Mouse (Mus musculus): Measurements from ENCODE around the gene Gm11554. TPM values are rescaled to one million over a fixed set of nuclear protein-coding genes. Genes with fewer than 3 reads are reported as not detected.
"Not testable (repeated sequence)": the region's sequence is repeated elsewhere in the genome, so short reads cannot be mapped to it uniquely, and the experiment has no call there.

Gene Gm11554
- polyA plus RNA-seq, 1 experiment from 2014 or later = not detected

DNA sequence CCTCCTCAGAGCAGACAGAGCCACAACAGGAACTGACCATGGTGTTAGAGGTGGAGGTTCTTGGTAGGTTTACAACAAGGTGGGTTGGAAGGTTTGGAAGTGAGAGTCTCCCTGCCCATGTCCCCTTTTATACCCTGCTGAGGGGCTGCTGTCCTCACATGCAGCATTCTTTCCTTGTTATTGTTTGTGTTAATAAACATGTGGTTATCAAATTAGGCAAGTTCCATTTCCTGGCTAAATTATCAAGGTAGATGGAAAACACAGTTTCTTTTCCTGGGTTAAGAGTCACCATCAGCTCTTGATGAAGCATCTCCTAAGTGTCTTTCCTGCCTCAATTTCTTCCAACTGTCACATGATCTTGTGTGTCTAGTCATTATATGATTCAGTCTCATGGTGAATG lies 31.4 kb downstream of the Gm11554 start, which contains the start of gene Gm11595:
Gm11595 (minus strand) TSS at position 101 of the 400 bp plus-strand sequence.
- H3K9ac ChIP-seq; H3K27ac ChIP-seq; DNase-seq; H3K9me3 ChIP-seq (replicated peaks); H3K4me2 ChIP-seq; H3K4me3 ChIP-seq (replicated peaks); H3K27me3 ChIP-seq; ATAC-seq (ENCODE audit: low read depth); H3K36me3 ChIP-seq; H3K4me1 ChIP-seq (replicated peaks): not testable (repeated sequence)

DNA sequence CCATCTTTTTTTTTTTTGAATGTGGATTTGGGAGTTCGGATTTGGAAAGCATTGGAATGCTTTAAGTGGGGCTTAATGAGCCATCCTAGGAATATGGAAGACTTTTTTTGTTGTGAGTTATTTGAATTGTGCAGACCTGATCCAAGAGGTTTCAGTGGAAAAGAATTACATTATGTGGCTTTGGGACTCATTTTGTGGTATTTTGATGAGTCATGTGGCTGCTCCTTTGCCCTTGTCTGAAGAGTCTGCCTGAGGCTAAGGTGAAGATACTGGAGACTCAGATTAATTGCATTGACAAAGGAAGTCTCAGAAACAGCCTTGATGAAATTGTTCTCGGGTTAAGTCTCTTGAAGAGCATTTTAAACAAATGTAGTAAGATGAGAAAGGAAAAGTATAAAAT lies 35.8 kb downstream of the Gm11554 start:
- ATAC-seq (ENCODE audit: low read depth) (no peak), DNase-seq (no peak)
- H3K27me3 ChIP-seq = no peaks in the 10 kb centered on the region
- H3K4me3 ChIP-seq (replicated peaks) = no peak overlapping the region
- 38% methylated on average over 2 of the region's 2 CpGs for WGBS (ENCODE audit: insufficient replicate concordance)
- H3K4me1 ChIP-seq (replicated peaks) = no peaks in the 10 kb centered on the region
- H3K4me2 ChIP-seq = no peak overlapping the region
- no peaks in the 10 kb centered on the region for H3K9me3 ChIP-seq (replicated peaks)
- H3K9ac ChIP-seq = no peak overlapping the region
- no peak overlapping the region for H3K27ac ChIP-seq
- H3K36me3 ChIP-seq = no peaks in the 10 kb centered on the region

DNA sequence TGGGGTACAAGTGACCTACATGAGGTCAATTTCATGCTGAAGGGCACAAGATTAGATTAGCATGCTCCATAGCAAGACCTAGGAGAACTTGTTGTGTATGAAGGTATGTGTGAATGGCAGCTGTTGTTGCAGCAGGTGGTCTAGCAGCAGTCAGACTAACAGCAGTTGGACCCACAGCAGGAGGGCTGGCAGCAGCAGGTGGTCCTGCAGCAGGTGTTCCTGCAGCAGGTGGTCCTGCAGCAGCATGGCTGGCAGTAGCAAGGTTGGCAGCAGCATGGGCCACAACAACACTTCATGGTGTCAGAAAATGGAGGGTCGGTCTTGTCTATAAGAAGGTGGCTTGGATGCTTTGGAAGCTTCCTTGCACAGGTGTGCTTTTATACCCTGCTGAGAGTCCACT lies 45.4 kb downstream of the Gm11554 start:
- WGBS (ENCODE audit: insufficient replicate concordance) = 67% methylated on average over 1 of the region's 1 CpGs
- ATAC-seq (ENCODE audit: low read depth) = no peak

More for the DNA sequence above, 45.4 kb downstream of the Gm11554 start:
- Histone ChIP-seq H3K4me3 (replicated peaks) (no peak overlapping the region), H3K27ac (no peak overlapping the region), H3K9me3 (replicated peaks) (no peaks in the 10 kb centered on the region), H3K27me3 (no peaks in the 10 kb centered on the region), H3K4me1 (replicated peaks) (no peaks in the 10 kb centered on the region), H3K9ac (no peak overlapping the region), H3K4me2 (no peak overlapping the region), H3K36me3 (no peaks in the 10 kb centered on the region)
- no peak for DNase-seq

Other genes starting within 250 kb of the Gm11554 start
- not detected in 2 replicates for gene Krtap3-2, start 247.6 kb downstream of the Gm11554 start, polyA plus RNA-seq (2015; fragmentation: Nextera tagmentation; extraction: Ambion mirVana)
- gene Gm11939, start 245.0 kb downstream of the Gm11554 start, polyA plus RNA-seq (2015; fragmentation: Nextera tagmentation; extraction: Ambion mirVana) = not detected in 2 replicates
- not detected in 2 replicates for gene Krtap3-1, start 237.8 kb downstream of the Gm11554 start, polyA plus RNA-seq (2015; fragmentation: Nextera tagmentation; extraction: Ambion mirVana)
- not detected in 2 replicates for gene Krtap1-5, start 223.4 kb downstream of the Gm11554 start, polyA plus RNA-seq (2015; fragmentation: Nextera tagmentation; extraction: Ambion mirVana)
- not detected in 2 replicates for gene Krtap1-4, start 220.8 kb downstream of the Gm11554 start, polyA plus RNA-seq (2015; fragmentation: Nextera tagmentation; extraction: Ambion mirVana)
- gene Krtap1-3, start 213.1 kb downstream of the Gm11554 start, polyA plus RNA-seq (2015; fragmentation: Nextera tagmentation; extraction: Ambion mirVana) = not detected in 2 replicates
- gene Krtap9-3, start 206.3 kb downstream of the Gm11554 start, polyA plus RNA-seq (2015; fragmentation: Nextera tagmentation; extraction: Ambion mirVana) = not detected in 2 replicates
- gene Gm11938, start 201.1 kb downstream of the Gm11554 start, polyA plus RNA-seq (2015; fragmentation: Nextera tagmentation; extraction: Ambion mirVana) = not detected in 2 replicates
- gene Gm11937, start 194.3 kb downstream of the Gm11554 start, polyA plus RNA-seq (2015; fragmentation: Nextera tagmentation; extraction: Ambion mirVana) = not detected in 2 replicates
- gene Krtap2-4, start 189.6 kb downstream of the Gm11554 start, polyA plus RNA-seq (2015; fragmentation: Nextera tagmentation; extraction: Ambion mirVana) = not detected in 2 replicates
- not detected in 2 replicates for gene Gm11562, start 184.0 kb downstream of the Gm11554 start, polyA plus RNA-seq (2015; fragmentation: Nextera tagmentation; extraction: Ambion mirVana)
- not detected in 2 replicates for gene Krtap4-1, start 176.2 kb downstream of the Gm11554 start, polyA plus RNA-seq (2015; fragmentation: Nextera tagmentation; extraction: Ambion mirVana)
- not detected in 2 replicates for gene Krtap4-2, start 169.4 kb downstream of the Gm11554 start, polyA plus RNA-seq (2015; fragmentation: Nextera tagmentation; extraction: Ambion mirVana)
- gene Krtap4-7, start 160.4 kb downstream of the Gm11554 start, polyA plus RNA-seq (2015; fragmentation: Nextera tagmentation; extraction: Ambion mirVana) = not detected in 2 replicates
- gene Gm11555, start 154.2 kb downstream of the Gm11554 start, polyA plus RNA-seq (2015; fragmentation: Nextera tagmentation; extraction: Ambion mirVana) = not detected in 2 replicates
- not detected in 2 replicates for gene Gm11563, start 145.5 kb downstream of the Gm11554 start, polyA plus RNA-seq (2015; fragmentation: Nextera tagmentation; extraction: Ambion mirVana)
- gene Krtap4-6, start 138.5 kb downstream of the Gm11554 start, polyA plus RNA-seq (2015; fragmentation: Nextera tagmentation; extraction: Ambion mirVana) = not detected in 2 replicates
- gene Gm14190, start 113.7 kb downstream of the Gm11554 start, polyA plus RNA-seq (2015; fragmentation: Nextera tagmentation; extraction: Ambion mirVana) = not detected in 2 replicates
- gene Gm14180, start 70.2 kb downstream of the Gm11554 start, polyA plus RNA-seq (2015; fragmentation: Nextera tagmentation; extraction: Ambion mirVana) = not detected in 2 replicates
- not detected in 2 replicates for gene Gm11595, start 31.5 kb downstream of the Gm11554 start, polyA plus RNA-seq (2015; fragmentation: Nextera tagmentation; extraction: Ambion mirVana)
- gene Krtap4-8, start 23.7 kb downstream of the Gm11554 start, polyA plus RNA-seq (2015; fragmentation: Nextera tagmentation; extraction: Ambion mirVana) = not detected in 2 replicates
- not detected in 2 replicates for gene Krtap4-9, start 19.2 kb downstream of the Gm11554 start, polyA plus RNA-seq (2015; fragmentation: Nextera tagmentation; extraction: Ambion mirVana)
- gene Gm11596, start 11.0 kb downstream of the Gm11554 start, polyA plus RNA-seq (2015; fragmentation: Nextera tagmentation; extraction: Ambion mirVana) = not detected in 2 replicates
- not detected in 2 replicates for gene Gm11569, start 5.5 kb downstream of the Gm11554 start, polyA plus RNA-seq (2015; fragmentation: Nextera tagmentation; extraction: Ambion mirVana)
- not detected in 2 replicates for gene Krtap4-13, start 5.4 kb upstream of the Gm11554 start, polyA plus RNA-seq (2015; fragmentation: Nextera tagmentation; extraction: Ambion mirVana)
- not detected in 2 replicates for gene Gm11564, start 11.2 kb upstream of the Gm11554 start, polyA plus RNA-seq (2015; fragmentation: Nextera tagmentation; extraction: Ambion mirVana)
- not detected in 2 replicates for gene 2300003K06Rik, start 33.6 kb upstream of the Gm11554 start, polyA plus RNA-seq (2015; fragmentation: Nextera tagmentation; extraction: Ambion mirVana)
- not detected in 2 replicates for gene Krtap4-16, start 47.2 kb upstream of the Gm11554 start, polyA plus RNA-seq (2015; fragmentation: Nextera tagmentation; extraction: Ambion mirVana)
- not detected in 2 replicates for gene Gm11568, start 53.5 kb upstream of the Gm11554 start, polyA plus RNA-seq (2015; fragmentation: Nextera tagmentation; extraction: Ambion mirVana)
- not detected in 2 replicates for gene Gm11559, start 60.0 kb upstream of the Gm11554 start, polyA plus RNA-seq (2015; fragmentation: Nextera tagmentation; extraction: Ambion mirVana)
- not detected in 2 replicates for gene Krtap9-1, start 68.9 kb upstream of the Gm11554 start, polyA plus RNA-seq (2015; fragmentation: Nextera tagmentation; extraction: Ambion mirVana)
- not detected in 2 replicates for gene Gm11567, start 74.7 kb upstream of the Gm11554 start, polyA plus RNA-seq (2015; fragmentation: Nextera tagmentation; extraction: Ambion mirVana)
- gene Krtap31-1, start 103.5 kb upstream of the Gm11554 start, polyA plus RNA-seq (2015; fragmentation: Nextera tagmentation; extraction: Ambion mirVana) = not detected in 2 replicates
- not detected in 2 replicates for gene Gm11565, start 110.3 kb upstream of the Gm11554 start, polyA plus RNA-seq (2015; fragmentation: Nextera tagmentation; extraction: Ambion mirVana)
- not detected in 2 replicates for gene Krtap31-2, start 131.8 kb upstream of the Gm11554 start, polyA plus RNA-seq (2015; fragmentation: Nextera tagmentation; extraction: Ambion mirVana)
- gene Krtap9-5, start 144.0 kb upstream of the Gm11554 start, polyA plus RNA-seq (2015; fragmentation: Nextera tagmentation; extraction: Ambion mirVana) = not detected in 2 replicates
- not detected in 2 replicates for gene Krtap29-1, start 174.6 kb upstream of the Gm11554 start, polyA plus RNA-seq (2015; fragmentation: Nextera tagmentation; extraction: Ambion mirVana)
- not detected in 2 replicates for gene Krtap16-1, start 182.2 kb upstream of the Gm11554 start, polyA plus RNA-seq (2015; fragmentation: Nextera tagmentation; extraction: Ambion mirVana)
- gene Krtap17-1, start 189.5 kb upstream of the Gm11554 start, polyA plus RNA-seq (2015; fragmentation: Nextera tagmentation; extraction: Ambion mirVana) = not detected in 2 replicates
- not detected in 2 replicates for gene Krt33a, start 211.8 kb upstream of the Gm11554 start, polyA plus RNA-seq (2015; fragmentation: Nextera tagmentation; extraction: Ambion mirVana)
- not detected in 2 replicates for gene Krt33b, start 225.4 kb upstream of the Gm11554 start, polyA plus RNA-seq (2015; fragmentation: Nextera tagmentation; extraction: Ambion mirVana)
- gene Krt34, start 237.1 kb upstream of the Gm11554 start, polyA plus RNA-seq (2015; fragmentation: Nextera tagmentation; extraction: Ambion mirVana) = not detected in 2 replicates
- gene Krt31, start 246.1 kb upstream of the Gm11554 start, polyA plus RNA-seq (2015; fragmentation: Nextera tagmentation; extraction: Ambion mirVana) = not detected in 2 replicates